Mouse (Mus musculus): ENCODE data around the gene Arhgef15.

DNA sequence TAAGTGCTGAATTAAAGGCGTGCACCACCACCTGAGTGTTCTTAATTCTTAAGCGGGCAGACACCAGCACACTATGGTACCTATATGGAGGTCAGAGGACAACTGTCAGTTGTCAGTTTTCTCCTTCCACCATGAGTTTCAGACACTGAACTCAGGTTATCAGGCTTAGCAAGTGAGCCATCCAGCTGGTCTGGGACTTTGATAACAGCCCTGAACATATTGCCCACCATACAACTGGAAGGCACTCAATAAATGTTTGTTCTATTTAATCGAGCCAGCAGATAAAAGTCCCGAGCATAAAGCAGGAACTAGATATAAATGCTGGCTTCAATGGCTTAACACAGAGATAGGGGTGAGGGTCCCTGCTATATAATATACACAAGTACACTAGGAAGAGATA is 39.8 kb upstream of the Arhgef15 start:
- TF ChIP-seq POLR2A (IDR thresholded peaks at IDR 0.05; ENCODE audit: borderline replicate concordance, control insufficient read depth, low read depth, low read length) (no peak), CTCF (IDR thresholded peaks at IDR 0.05; ENCODE audit: control insufficient read depth, insufficient read depth, low read length) (no peak)

All from bone marrow, adult 2 months (tissue).